ENCODE assay signal across 9 mouse cellular contexts in genomic region chr16:76454741-76455465, GRCm38 (mm10).
A peak's percentile ranks its signal among the peaks of the same experiment; 100 is the strongest.
DNase-seq lines count a peak whose midpoint lies in the region; ATAC-seq and TF ChIP-seq lines count a peak whose summit lies in the region.
"Had no signal": no experiment of that assay in that cellular context is flagged by ENCODE, and none has a peak within 500 bp of the region (broad histone marks: within the 10 kb centered on the region; RNA-seq: fewer than 3 reads in every experiment).

No protein-coding gene starts in this region.

- 53% methylated on average over 17 of the region's 17 CpGs for WGBS in intestine, postnatal 0 days
- 49% methylated on average over 17 of the region's 17 CpGs for WGBS in intestine, embryonic 15.5 days
- WGBS in limb, embryonic 10.5 days, result 44% methylated on average over 17 of the region's 17 CpGs
- 55% methylated on average over 17 of the region's 17 CpGs for whole genome bisulfite sequencing in stomach, postnatal 0 days

- intact Hi-C loops in heart, postnatal 10 days (cut with DNase I), result no loop called here

- H3K9ac ChIP-seq in intestine, postnatal 0 days (ENCODE audit: low read depth, low read length), result no peak overlapping the region
- no peak overlapping the region for H3K9ac ChIP-seq in intestine, embryonic 15.5 days
- H3K9ac ChIP-seq in stomach, postnatal 0 days (ENCODE audit: low read length), result no peak overlapping the region

- no peak for ATAC-seq in intestine, postnatal 0 days
- ATAC-seq in intestine, embryonic 15.5 days, result no peak
- ATAC-seq in stomach, postnatal 0 days (ENCODE audit: low FRiP score, low TSS enrichment), result no peak

- H3K27me3 ChIP-seq in intestine, postnatal 0 days (replicated peaks; ENCODE audit: control insufficient read depth, insufficient read depth, low read length), result no peaks in the 10 kb centered on the region
- no peaks in the 10 kb centered on the region for H3K27me3 ChIP-seq in intestine, embryonic 15.5 days (replicated peaks)
- H3K27me3 ChIP-seq in limb, embryonic 10.5 days (ENCODE audit: low read depth, poor library complexity, severe bottlenecking), result no peaks in the 10 kb centered on the region
- H3K27me3 ChIP-seq in stomach, postnatal 0 days (ENCODE audit: control insufficient read depth, insufficient read depth, low read length), result no peaks in the 10 kb centered on the region

- H3K27ac ChIP-seq in intestine, postnatal 0 days (ENCODE audit: low read depth, low read length), result no peak overlapping the region
- no peak overlapping the region for H3K27ac ChIP-seq in intestine, embryonic 15.5 days
- 0 out of 2 replicates have a peak overlapping the region, but pooled peaks have one; percentile 2 for H3K27ac ChIP-seq in limb, embryonic 10.5 days
- H3K27ac ChIP-seq in stomach, postnatal 0 days (replicated peaks), result no peak overlapping the region
- H3K27ac ChIP-seq: macrophage had no signal

- no peak overlapping the region for H3K4me3 ChIP-seq in intestine, postnatal 0 days (ENCODE audit: low read depth, low read length)
- no peak overlapping the region for H3K4me3 ChIP-seq in intestine, embryonic 15.5 days (replicated peaks)
- H3K4me3 ChIP-seq in limb, embryonic 10.5 days, result no peak overlapping the region
- H3K4me3 ChIP-seq in stomach, postnatal 0 days (ENCODE audit: low read depth, low read length), result no peak overlapping the region

- TF ChIP-seq CTCF in intestine, postnatal 0 days (IDR thresholded peaks at IDR 0.05; ENCODE audit: low read depth), result peak; percentile 16; the same call in 1 of the 2 replicates
- no peak for TF ChIP-seq CTCF in stomach, postnatal 0 days (IDR thresholded peaks at IDR 0.05; ENCODE audit: low read depth)

- peak; percentile 32 to 40 for DNase-seq in heart, postnatal 10 days
- DNase-seq in limb, embryonic 10.5 days (ENCODE audit: low spot score), result peak; percentile 41
- DNase-seq in stomach, postnatal 0 days (ENCODE audit: low spot score), result peak; percentile 80
- no peak for DNase-seq in layer of hippocampus, adult 8-10 months (ENCODE audit: low spot score in 2 of 2)
- DNase-seq in T-cell, adult 2 months (ENCODE audit: low spot score), result no peak

- no peaks in the 10 kb centered on the region; the same call in 1 of the 2 replicates for H3K4me1 ChIP-seq in intestine, postnatal 0 days (replicated peaks; ENCODE audit: control insufficient read depth, insufficient read depth, low read length)
- H3K4me1 ChIP-seq in intestine, embryonic 15.5 days (replicated peaks), result no peaks in the 10 kb centered on the region; the same call in 1 of the 2 replicates
- H3K4me1 ChIP-seq in limb, embryonic 10.5 days, result peaks cover 38% of the 10 kb centered on the region
- H3K4me1 ChIP-seq in stomach, postnatal 0 days (replicated peaks; ENCODE audit: control insufficient read depth, insufficient read depth), result no peaks in the 10 kb centered on the region

- H3K36me3 ChIP-seq in intestine, postnatal 0 days (ENCODE audit: control insufficient read depth, insufficient read depth), result no peaks in the 10 kb centered on the region
- H3K36me3 ChIP-seq in intestine, embryonic 15.5 days, result no peaks in the 10 kb centered on the region
- H3K36me3 ChIP-seq in limb, embryonic 10.5 days, result no peaks in the 10 kb centered on the region
- no peaks in the 10 kb centered on the region for H3K36me3 ChIP-seq in stomach, postnatal 0 days (ENCODE audit: control insufficient read depth, insufficient read depth, low read length)
- H3K36me3 ChIP-seq: G1E had no signal

- H3K4me2 ChIP-seq in intestine, postnatal 0 days (replicated peaks; ENCODE audit: low read depth), result 0 out of 2 replicates have a peak overlapping the region, but pooled peaks have one; percentile 13
- H3K4me2 ChIP-seq in intestine, embryonic 15.5 days (replicated peaks), result no peak overlapping the region
- H3K4me2 ChIP-seq in stomach, postnatal 0 days (replicated peaks; ENCODE audit: low read depth), result no peak overlapping the region

- H3K9me3 ChIP-seq in intestine, postnatal 0 days (ENCODE audit: control insufficient read depth), result no peaks in the 10 kb centered on the region
- H3K9me3 ChIP-seq in intestine, embryonic 15.5 days, result no peaks in the 10 kb centered on the region
- H3K9me3 ChIP-seq in limb, embryonic 10.5 days (replicated peaks), result no peaks in the 10 kb centered on the region
- H3K9me3 ChIP-seq in stomach, postnatal 0 days (ENCODE audit: control insufficient read depth, low read length), result no peaks in the 10 kb centered on the region

- TF ChIP-seq EP300 in stomach, postnatal 0 days (optimal IDR thresholded peaks at IDR 0.05), result no peak

Comparison
In these comparisons a context has a peak if more than half of its experiments do, and no peak if none do; other contexts are left out.
1. DNase-seq: peak in heart, postnatal 10 days (2 of 2), limb, embryonic 10.5 days (single experiment) and stomach, postnatal 0 days (single experiment); none in layer of hippocampus, adult 8-10 months (0 of 2) and T-cell, adult 2 months (single experiment).